Mouse (Mus musculus) splenic B cell, adult 2 months (primary cell): Measurements from ENCODE around the gene H2-Eb1.

Experiments
- DNase-seq: peaks from one replicate; pipeline ENCODE4 v3.0.0-alpha.2; 2011; ENCODE audit warnings: low read depth, low spot score
- H3K27me3 ChIP-seq: 2 replicates; pipeline ENCODE4 v1.6.1; 2012; ENCODE audit warnings: mild to moderate bottlenecking, low read length, moderate library complexity, mixed read lengths; ENCODE audit not compliant: control insufficient read depth, poor library complexity, insufficient read depth, severe bottlenecking
- H3K36me3 ChIP-seq: 2 replicates; pipeline ENCODE4 v1.6.1; 2012; ENCODE audit warnings: mild to moderate bottlenecking, low read length, moderate library complexity, mixed read lengths; ENCODE audit not compliant: control insufficient read depth, poor library complexity, insufficient read depth, severe bottlenecking

H2-Eb1 gene

DNA sequence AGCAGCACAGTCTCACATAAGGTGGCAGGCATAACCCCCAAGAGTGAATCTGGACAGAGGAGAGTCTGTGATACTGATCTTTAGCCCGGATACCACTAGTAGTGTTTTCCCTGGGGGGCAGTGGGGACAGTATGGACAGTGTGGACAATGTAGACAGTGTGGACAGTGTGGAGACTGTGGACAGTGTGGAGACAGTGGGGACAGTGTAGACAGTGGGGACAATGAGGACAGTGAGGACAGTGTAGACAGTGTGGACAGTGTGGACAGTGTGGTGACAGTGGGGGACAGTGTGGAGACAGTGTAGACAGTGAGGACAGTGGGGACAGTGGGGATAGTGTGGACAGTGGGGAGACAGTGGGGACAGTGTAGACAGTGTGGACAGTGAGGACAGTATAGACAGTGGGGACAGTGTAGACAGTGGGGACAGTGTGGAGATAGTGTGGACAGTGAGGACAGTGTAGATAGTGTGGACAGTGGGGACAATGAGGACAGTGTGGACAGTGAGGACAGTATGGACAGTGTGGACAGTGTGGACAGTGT lies 25.1 kb upstream of the H2-Eb1 start:
- H3K27me3 ChIP-seq, result no peaks in the 10 kb centered on the region
- no peak for DNase-seq
- H3K36me3 ChIP-seq, result peaks cover 73% of the 10 kb centered on the region

DNA sequence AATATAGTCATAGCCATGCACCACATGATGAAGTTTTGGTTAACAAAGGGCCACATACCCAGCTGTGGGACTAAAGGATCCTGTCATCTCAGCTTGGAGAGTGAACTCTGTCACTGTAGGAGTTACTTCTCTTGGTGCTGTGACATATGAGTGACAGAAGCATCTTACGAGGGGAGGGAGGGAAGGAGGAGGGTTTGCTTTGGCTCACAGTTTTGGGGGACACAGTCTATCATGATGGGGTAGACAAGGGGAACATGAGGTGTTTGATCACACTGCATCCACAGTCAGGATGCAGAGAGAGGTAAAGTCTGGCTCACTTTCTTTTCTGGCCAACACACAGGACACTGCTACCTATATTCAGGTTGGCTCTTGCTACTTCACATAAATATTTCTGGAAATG lies 23.8 kb upstream of the H2-Eb1 start:
- no peaks in the 10 kb centered on the region for H3K27me3 ChIP-seq
- peaks cover 80% of the 10 kb centered on the region for H3K36me3 ChIP-seq
- peak; percentile 60 for DNase-seq

DNA sequence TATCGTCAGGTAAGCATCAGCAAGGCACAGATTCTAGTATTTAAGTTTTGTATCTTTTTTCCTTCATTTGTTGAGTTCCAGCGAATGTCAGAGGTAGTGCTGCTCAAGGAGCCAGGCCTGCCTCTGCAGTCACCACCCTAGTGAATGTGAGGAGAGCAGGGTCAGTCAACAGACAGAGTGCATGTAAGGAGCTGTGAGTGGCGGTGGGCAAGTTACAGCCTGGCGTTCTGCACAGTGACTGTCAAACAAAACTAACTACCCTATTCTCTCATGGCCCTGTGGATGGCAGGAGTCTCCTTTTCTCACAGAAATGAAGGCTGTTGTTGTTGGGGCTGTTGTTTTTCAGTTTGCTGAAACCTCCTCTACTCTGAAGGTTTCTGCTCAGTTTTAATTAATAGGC lies 20.3 kb upstream of the H2-Eb1 start:
- peak; percentile 62 for DNase-seq
- H3K36me3 ChIP-seq, result peaks cover 59% of the 10 kb centered on the region
- H3K27me3 ChIP-seq, result no peaks in the 10 kb centered on the region

DNA sequence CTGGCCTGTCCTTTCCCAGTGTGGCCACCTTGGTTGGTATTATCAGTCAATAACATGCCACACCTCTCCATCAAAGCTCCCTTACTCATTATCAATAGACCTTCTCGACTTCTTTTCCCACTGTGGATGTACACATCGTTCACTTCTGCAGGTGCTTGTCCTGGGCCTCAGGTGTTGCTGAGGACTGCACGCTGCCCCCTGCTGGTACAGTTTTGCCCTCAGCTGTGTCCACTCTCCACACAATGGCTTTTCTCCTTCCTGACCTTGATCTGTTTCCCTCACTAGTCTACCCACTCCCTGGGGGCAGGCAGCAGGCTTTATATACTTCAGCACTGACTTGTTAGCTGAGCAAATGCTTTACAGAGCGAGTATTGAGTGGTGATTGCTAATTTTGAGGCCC lies 19.8 kb upstream of the H2-Eb1 start:
- Histone ChIP-seq H3K27me3 (no peaks in the 10 kb centered on the region), H3K36me3 (peaks cover 56% of the 10 kb centered on the region)
- peak; percentile 93 for DNase-seq

DNA sequence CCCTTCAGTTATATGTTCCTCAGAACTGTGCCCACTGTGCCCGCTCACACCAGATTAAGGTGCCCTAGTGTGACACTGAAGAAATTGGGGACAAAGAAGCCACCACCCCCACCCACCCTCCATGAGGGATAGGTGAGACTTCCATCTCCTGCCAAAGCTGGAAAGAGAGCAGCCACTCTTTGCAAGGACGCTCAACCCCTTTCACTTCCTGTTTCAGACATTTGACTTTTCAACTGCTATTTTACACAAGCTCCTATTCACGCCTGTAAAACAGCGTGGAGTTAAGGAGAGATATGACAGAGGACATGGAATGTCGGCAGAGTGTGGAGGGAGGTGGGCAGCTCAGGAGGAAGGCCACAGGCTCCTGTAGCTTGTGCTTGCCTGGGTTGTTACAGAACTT lies 19.2 kb upstream of the H2-Eb1 start:
- peak; percentile 78 for DNase-seq
- H3K27me3 ChIP-seq, result no peaks in the 10 kb centered on the region
- H3K36me3 ChIP-seq, result peaks cover 50% of the 10 kb centered on the region

DNA sequence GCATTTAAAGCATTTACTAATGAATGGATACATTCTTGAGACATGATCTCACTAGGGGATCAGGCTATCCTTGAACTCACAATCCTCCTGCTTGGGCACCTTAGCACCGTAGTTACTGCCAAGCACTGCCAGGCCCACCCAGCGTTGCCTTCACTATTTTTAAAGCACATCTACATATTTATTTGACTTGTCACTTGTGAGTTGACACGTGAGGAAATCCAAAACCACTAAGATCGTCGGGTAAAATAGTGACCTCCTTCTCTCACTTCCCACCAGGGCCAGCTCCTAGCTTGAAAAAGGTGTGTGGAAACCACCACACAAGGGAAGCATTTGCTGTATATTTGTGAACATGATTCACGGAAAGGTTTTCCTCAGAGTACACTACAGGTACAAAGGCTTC lies 18.7 kb upstream of the H2-Eb1 start:
- Histone ChIP-seq H3K36me3 (peaks cover 46% of the 10 kb centered on the region), H3K27me3 (no peaks in the 10 kb centered on the region)
- peak; percentile 80 for DNase-seq

DNA sequence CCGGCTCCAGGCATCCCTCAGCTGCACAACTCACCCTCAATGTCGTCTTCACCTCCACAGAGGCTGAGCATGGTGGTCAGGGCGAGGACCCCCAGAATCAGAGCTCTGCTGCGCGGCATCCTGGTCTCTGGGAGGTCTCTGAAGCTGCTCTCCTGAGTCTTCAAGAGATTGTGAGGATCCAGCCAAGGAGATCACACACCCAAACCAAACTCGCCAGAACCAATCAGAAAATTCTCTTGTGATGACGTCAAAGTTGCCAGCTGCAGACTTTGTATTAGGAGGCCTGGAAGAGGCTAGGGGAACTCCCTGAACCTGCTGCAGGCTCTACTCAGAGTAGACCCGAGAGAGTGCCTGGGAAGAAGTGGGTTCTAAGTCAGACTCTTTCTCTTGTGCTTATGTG lies 18.0 kb upstream of the H2-Eb1 start, which contains the start of gene H2-Aa:
Gene H2-Aa, minus strand, starts transcription at position 176 of the 400 bp plus-strand sequence.
- Histone ChIP-seq H3K36me3 (peaks cover 40% of the 10 kb centered on the region), H3K27me3 (no peaks in the 10 kb centered on the region)
- peak; percentile 99 for DNase-seq

DNA sequence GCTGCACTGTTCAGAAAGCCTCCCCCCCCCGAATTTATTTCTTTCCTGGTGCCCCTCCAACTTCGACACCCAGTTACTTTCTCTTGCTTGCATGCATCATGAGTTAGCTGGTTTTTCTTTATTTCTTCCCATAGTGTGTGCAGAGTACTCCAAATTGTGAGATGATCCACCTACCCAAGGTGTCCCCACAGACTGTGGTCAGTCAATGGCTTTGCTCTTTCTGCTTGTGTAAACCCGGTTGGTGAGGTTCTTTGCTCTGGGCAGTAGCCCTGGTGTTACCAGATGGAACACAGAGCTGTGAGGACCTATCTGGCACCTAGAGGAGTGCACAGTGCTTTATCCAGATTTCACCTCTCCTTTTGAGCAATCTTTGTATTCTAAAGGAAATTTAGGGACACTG lies 17.5 kb upstream of the H2-Eb1 start:
- peaks cover 35% of the 10 kb centered on the region for H3K36me3 ChIP-seq
- no peak for DNase-seq

DNA sequence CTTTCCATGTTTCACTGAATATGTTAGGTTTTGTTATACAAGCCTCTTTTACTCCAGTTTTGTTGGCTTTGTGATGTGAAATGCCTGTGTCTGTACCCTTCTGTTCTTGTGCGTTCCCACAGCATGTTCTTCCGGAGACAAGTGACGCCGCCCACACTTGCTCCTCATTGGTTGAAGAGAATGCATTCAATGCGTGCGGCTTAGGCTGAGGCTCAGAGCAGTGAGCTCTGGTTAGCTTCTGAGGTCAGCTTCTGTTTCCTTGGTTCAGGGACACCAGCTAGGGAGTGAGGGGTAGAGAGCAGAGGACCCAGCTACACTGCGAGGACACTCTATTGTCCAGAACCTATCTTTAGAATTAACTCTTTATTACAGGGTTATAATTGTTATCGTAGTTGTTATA lies 14.1 kb upstream of the H2-Eb1 start:
- Histone ChIP-seq H3K27me3 (no peaks in the 10 kb centered on the region), H3K36me3 (peaks cover 4% of the 10 kb centered on the region)
- peak; percentile 99 for DNase-seq

More for the DNA sequence above, 17.5 kb upstream of the H2-Eb1 start:
- no peaks in the 10 kb centered on the region for H3K27me3 ChIP-seq

DNA sequence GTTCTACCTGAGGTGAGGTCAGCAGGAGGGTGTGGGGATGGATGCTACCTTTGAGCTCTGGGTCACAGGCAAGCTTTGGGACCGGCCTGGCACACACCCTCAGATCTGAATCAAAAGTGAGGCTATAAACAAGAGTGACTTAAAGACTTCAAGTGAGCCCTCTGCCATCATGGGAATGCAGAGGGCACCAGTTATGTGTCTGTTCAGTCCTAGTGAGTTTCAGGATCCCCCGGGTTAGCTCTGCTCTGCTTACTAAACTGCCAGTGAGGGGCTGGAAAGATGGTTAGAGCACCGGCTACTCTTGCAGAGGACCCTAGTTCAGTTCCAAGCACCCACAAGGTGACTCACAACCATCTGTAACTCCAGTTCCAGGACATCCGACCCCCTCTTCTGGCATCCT lies 13.1 kb upstream of the H2-Eb1 start:
- Histone ChIP-seq H3K27me3 (no peaks in the 10 kb centered on the region), H3K36me3 (no peaks in the 10 kb centered on the region)
- DNase-seq, result no peak

DNA sequence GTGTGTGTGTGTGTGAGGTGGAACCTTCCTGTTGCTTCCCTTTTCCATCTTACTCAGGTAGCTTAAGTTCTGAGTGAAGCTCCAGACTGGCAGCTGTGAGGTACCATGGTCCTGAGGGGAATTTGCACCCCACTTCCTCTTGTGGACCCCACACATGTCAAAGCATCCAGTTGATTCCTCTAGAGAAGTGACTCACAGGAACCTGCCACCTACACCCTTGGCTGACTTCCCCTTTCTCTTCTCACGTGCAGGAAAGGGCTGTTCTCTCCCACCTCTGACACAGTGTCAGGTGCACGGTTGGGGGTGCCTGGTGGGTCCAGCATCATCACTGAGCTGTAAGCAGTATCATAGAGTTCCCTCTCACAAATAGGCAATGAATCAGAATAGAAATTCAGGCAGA lies 12.1 kb upstream of the H2-Eb1 start:
- H3K27me3 ChIP-seq, result no peaks in the 10 kb centered on the region
- DNase-seq, result peak; percentile 99
- H3K36me3 ChIP-seq, result no peaks in the 10 kb centered on the region

DNA sequence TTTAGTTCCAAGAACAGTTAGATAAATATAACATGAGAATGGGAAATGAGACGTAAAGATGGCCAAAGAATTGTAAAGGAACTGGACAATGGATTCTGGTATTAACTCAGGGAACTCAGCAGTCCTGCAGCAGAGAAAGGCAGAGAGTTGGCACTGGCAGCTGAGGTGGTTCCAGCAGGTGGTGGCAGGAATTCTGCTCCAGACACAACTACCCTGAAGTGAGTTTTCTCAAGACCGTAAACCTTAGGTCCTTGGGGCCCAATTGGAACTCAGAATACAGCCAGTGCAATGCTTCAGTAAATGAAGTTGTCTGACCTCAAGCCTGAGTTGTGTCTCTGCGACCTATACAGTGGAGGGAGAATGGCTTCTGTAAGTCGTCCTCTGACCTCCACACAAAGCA lies 11.4 kb upstream of the H2-Eb1 start:
- Histone ChIP-seq H3K36me3 (no peaks in the 10 kb centered on the region), H3K27me3 (no peaks in the 10 kb centered on the region)
- DNase-seq, result peak; percentile 61

DNA sequence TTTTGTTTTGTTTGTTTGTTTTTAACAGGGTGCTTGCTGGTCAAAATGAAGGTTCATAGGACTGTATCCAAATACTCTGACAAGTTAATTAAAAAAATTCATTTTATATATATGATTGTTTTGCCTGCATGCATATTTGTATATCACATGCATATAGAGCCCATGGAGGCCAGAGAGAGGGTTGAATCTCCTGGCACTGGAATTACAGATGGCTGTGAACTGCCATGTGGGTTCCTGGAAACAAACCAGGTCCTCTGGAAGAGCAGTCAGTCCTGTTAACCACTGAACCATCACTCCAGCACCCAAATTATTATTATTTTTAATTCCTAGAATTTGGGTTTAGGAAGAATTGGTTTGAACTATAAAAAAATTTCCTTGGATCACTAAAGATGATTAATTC lies 10.4 kb upstream of the H2-Eb1 start:
- no peaks in the 10 kb centered on the region for H3K36me3 ChIP-seq
- H3K27me3 ChIP-seq, result no peaks in the 10 kb centered on the region
- DNase-seq, result peak; percentile 62

DNA sequence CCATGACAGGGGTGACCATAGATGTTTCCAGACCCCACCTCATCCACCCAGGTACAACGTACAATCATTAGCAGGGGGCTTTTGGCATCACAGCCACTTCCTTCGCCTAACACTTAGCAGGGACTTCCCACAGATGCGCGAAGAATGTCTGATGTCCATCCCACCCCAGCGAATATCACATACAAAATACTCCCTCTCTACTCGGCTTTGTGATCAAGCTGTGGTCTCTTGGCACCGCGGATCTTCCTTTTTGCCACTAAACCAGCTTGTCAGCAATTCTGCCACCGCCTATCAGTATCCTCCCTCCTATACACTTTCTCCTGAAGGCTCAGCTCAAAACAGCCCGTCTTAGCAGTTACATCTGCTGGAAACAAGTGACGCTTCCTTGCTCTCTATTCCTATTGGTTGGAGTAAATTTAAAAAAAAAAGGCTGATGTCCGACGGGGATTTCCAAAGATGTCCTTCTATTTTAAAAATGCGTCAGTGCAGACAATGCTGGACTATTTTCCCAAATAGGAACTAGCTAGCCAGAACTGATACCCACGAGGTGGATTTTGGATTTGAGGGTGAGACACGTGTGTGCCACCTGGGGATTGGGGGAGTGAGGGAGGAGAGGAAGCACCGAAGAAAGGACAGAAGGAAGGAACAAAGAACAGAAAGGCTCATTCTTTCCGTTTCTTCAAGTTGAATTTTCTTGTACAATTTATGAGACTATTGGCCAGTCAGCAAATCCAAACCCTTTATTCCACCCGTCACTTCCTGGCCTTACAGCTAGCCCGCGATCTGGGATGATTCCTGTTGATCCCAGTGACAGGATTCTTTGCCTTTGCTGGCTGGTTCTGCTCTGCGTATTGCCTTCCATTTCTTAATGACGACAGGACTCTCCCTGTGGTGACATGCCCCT lies 9.5 kb upstream of the H2-Eb1 start:
- DNase-seq, result peak; percentile 98

DNA sequence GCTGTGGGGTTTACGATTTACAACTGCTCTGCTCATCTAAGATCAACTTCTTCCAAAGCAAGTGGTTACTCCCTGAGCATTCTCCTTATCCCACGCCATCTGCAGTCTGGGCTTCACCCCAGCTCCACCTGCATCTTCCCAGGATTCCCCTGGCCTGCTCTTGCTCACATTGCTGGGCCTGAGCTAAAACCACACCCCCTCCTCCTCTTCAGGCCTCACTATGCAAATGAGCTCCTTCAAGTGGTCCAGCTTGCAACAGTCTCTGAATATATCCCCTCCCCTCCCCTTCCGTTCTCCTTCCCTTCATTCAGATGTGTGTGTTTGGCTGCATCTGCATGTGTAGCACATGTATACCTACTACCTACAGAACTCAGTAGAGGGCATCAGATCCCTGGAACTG lies 6.3 kb upstream of the H2-Eb1 start:
- Histone ChIP-seq H3K36me3 (no peaks in the 10 kb centered on the region), H3K27me3 (no peaks in the 10 kb centered on the region)
- peak; percentile 93 for DNase-seq

More for the DNA sequence above, 9.5 kb upstream of the H2-Eb1 start:
- Histone ChIP-seq H3K27me3 (no peaks in the 10 kb centered on the region), H3K36me3 (no peaks in the 10 kb centered on the region)
